Mouse (Mus musculus) hindbrain, embryonic 15.5 days (tissue): ENCODE measurements around the gene Prdx5. TPM values are rescaled to one million over a fixed set of nuclear protein-coding genes. Genes with fewer than 3 reads are reported as not detected.
A peak's percentile ranks its signal among the peaks of the same experiment; 100 is the strongest.

Experiments used
- ATAC-seq: fragments of 200-750 bp; cut with Nextera tagmentation; 2 replicates; pipeline ENCODE4 v1.8.0; 2017; ENCODE audit warnings: low read depth, moderate number of reproducible peaks, moderate TSS enrichment; ENCODE audit not compliant: low FRiP score
- H3K27ac ChIP-seq: fragments of 300-500 bp; sonication (generic); replicated peaks from 2 replicates; pipeline ENCODE4 v1.5.1; 2015; ENCODE audit warnings: mild to moderate bottlenecking, inconsistent platforms
- H3K27me3 ChIP-seq: fragments of 300-500 bp; sonication (generic); 2 replicates; pipeline ENCODE4 v1.6.1; 2015; ENCODE audit warnings: control low read depth, inconsistent platforms
- H3K36me3 ChIP-seq: fragments of 300-500 bp; sonication (generic); 2 replicates; pipeline ENCODE4 v1.6.1; 2015; ENCODE audit warnings: control low read depth, inconsistent platforms
- H3K4me1 ChIP-seq: fragments of 300-500 bp; sonication (generic); replicated peaks from 2 replicates; pipeline ENCODE4 v1.6.1; 2015; ENCODE audit warnings: control low read depth, inconsistent platforms
- H3K4me2 ChIP-seq: fragments of 300-500 bp; sonication (generic); 2 replicates; pipeline ENCODE4 v1.6.1; 2015; ENCODE audit warnings: moderate library complexity, mild to moderate bottlenecking, inconsistent platforms
- H3K4me3 ChIP-seq: fragments of 300-500 bp; sonication (generic); 2 replicates; pipeline ENCODE4 v1.5.1; 2015; ENCODE audit warnings: mild to moderate bottlenecking, inconsistent platforms
- H3K9ac ChIP-seq: fragments of 300-500 bp; sonication (generic); 2 replicates; pipeline ENCODE4 v1.6.1; 2015; ENCODE audit warnings: inconsistent platforms
- H3K9me3 ChIP-seq: fragments of 300-500 bp; sonication (generic); 2 replicates; pipeline ENCODE4 v1.6.1; 2016; ENCODE audit warnings: control low read depth, inconsistent platforms
- whole genome bisulfite sequencing: fragments of 180-500 bp; shearing (Covaris S2); methylation state at CpG from one replicate; pipeline ENCODE4 v1.1.7; 2015; 5-methylcytosine and 5-hydroxymethylcytosine counted together
- polyA plus RNA-seq: library from polyadenylated mRNA; unstranded; fragments of >200 nt; fragmentation: Nextera tagmentation; extraction: Ambion mirVana; gene quantifications from 2 replicates; pipeline ENCODE4 v1.2.1, GENCODE M21; 2015

The Prdx5 gene
- polyA plus RNA-seq, 1 experiment from 2014 or later = 392 TPM

- no peak overlapping the region for H3K27ac ChIP-seq
- ATAC-seq = no peak
- no peaks in the 10 kb centered on the region for H3K27me3 ChIP-seq
- H3K36me3 ChIP-seq = no peaks in the 10 kb centered on the region
- H3K4me2 ChIP-seq = no peak overlapping the region
- no peaks in the 10 kb centered on the region for H3K9me3 ChIP-seq
- peaks cover 31% of the 10 kb centered on the region for H3K4me1 ChIP-seq
- 59% methylated on average over 4 of the region's 4 CpGs for WGBS
- H3K9ac ChIP-seq = no peak overlapping the region
- no peak overlapping the region for H3K4me3 ChIP-seq
These were observed 37.8 kb upstream of the Prdx5 start for GRCm38 (mm10) chr19:6947742-6948141.

GRCm38 (mm10) chr19:6943709-6944108 is 33.8 kb upstream of the Prdx5 start:
- no peak overlapping the region for H3K27ac ChIP-seq
- no peaks in the 10 kb centered on the region for H3K36me3 ChIP-seq
- peak overlapping the region; percentile 17; the same call in 1 of the 2 replicates for H3K4me2 ChIP-seq
- no peaks in the 10 kb centered on the region for H3K27me3 ChIP-seq
- no peak for ATAC-seq
- 94% methylated on average over 6 of the region's 6 CpGs for WGBS
- H3K4me1 ChIP-seq = peaks cover 38% of the 10 kb centered on the region
- H3K4me3 ChIP-seq = no peak overlapping the region
- H3K9me3 ChIP-seq = no peaks in the 10 kb centered on the region
- H3K9ac ChIP-seq = no peak overlapping the region

- Histone ChIP-seq H3K4me3 (peak overlapping the region; percentile 94), H3K27ac (peak overlapping the region; percentile 97), H3K36me3 (no peaks in the 10 kb centered on the region), H3K4me1 (peaks cover 48% of the 10 kb centered on the region), H3K4me2 (peak overlapping the region; percentile 98), H3K9ac (peak overlapping the region; percentile 94), H3K9me3 (no peaks in the 10 kb centered on the region), H3K27me3 (no peaks in the 10 kb centered on the region)
- 29% methylated on average over 5 of the region's 5 CpGs for WGBS
- ATAC-seq = peak; percentile 4; the same call in 1 of the 2 replicates
These were observed 32.9 kb upstream of the Prdx5 start for GRCm38 (mm10) chr19:6942764-6943163.

GRCm38 (mm10) chr19:6942249-6942691 is 32.4 kb upstream of the Prdx5 start, which contains the start of gene Gpr137:
Gpr137 (minus strand) TSS chr19:6942480.
- Histone ChIP-seq H3K4me2 (peak within 1 kb of the TSS; percentile 98), H3K36me3 (no peaks in the 10 kb centered on the region), H3K9me3 (no peaks in the 10 kb centered on the region), H3K9ac (peak within 1 kb of the TSS; percentile 94), H3K4me1 (peaks cover 50% of the 10 kb centered on the region), H3K27me3 (0 out of 2 replicates have a peak, but pooled peaks cover 3% of the 10 kb centered on the region), H3K27ac (peak within 1 kb of the TSS; percentile 97), H3K4me3 (peak within 1 kb of the TSS; percentile 94)
- peak; percentile 82 for ATAC-seq
- WGBS = 0% methylated on average over 27 of the region's 27 CpGs

- no peaks in the 10 kb centered on the region for H3K36me3 ChIP-seq
- peak; percentile 82 for ATAC-seq
- peak within 1 kb of the TSS; percentile 94 for H3K9ac ChIP-seq
- H3K4me2 ChIP-seq = peak within 1 kb of the TSS; percentile 98
- peak within 1 kb of the TSS; percentile 94 for H3K4me3 ChIP-seq
- peak within 1 kb of the TSS; percentile 97 for H3K27ac ChIP-seq
- H3K27me3 ChIP-seq = 0 out of 2 replicates have a peak, but pooled peaks cover 8% of the 10 kb centered on the region
- peaks cover 50% of the 10 kb centered on the region for H3K4me1 ChIP-seq
- no peaks in the 10 kb centered on the region for H3K9me3 ChIP-seq
- under 1% methylated on average over 83 of the region's 83 CpGs for WGBS
These were observed 31.7 kb upstream of the Prdx5 start, which contains the start of gene Bad for GRCm38 (mm10) chr19:6941372-6942248. Bad (plus strand) TSS chr19:6941861.

- Histone ChIP-seq H3K36me3 (no peaks in the 10 kb centered on the region), H3K27me3 (peaks cover 16% of the 10 kb centered on the region; the same call in 1 of the 2 replicates), H3K4me1 (peaks cover 50% of the 10 kb centered on the region), H3K4me3 (peak overlapping the region; percentile 94), H3K9ac (peak overlapping the region; percentile 94), H3K4me2 (peak overlapping the region; percentile 98), H3K27ac (peak overlapping the region; percentile 97), H3K9me3 (no peaks in the 10 kb centered on the region)
- WGBS = 18% methylated on average over 29 of the region's 29 CpGs
- peak; percentile 5 for ATAC-seq
These were observed 30.8 kb upstream of the Prdx5 start for GRCm38 (mm10) chr19:6940396-6941351.

- WGBS = 89% methylated on average over 20 of the region's 20 CpGs
- Histone ChIP-seq H3K4me3 (peak overlapping the region; percentile 94), H3K27ac (no peak overlapping the region), H3K9ac (peak overlapping the region; percentile 94), H3K27me3 (peaks cover 26% of the 10 kb centered on the region; the same call in 1 of the 2 replicates), H3K4me2 (peak overlapping the region; percentile 98), H3K9me3 (no peaks in the 10 kb centered on the region), H3K4me1 (peaks cover 53% of the 10 kb centered on the region), H3K36me3 (no peaks in the 10 kb centered on the region)
- no peak for ATAC-seq
These were observed 29.4 kb upstream of the Prdx5 start for GRCm38 (mm10) chr19:6939106-6940002.

- no peak for ATAC-seq
- Histone ChIP-seq H3K4me2 (peak overlapping the region; percentile 11), H3K4me3 (no peak overlapping the region), H3K4me1 (peaks cover 57% of the 10 kb centered on the region), H3K27ac (no peak overlapping the region), H3K36me3 (no peaks in the 10 kb centered on the region), H3K9me3 (no peaks in the 10 kb centered on the region), H3K27me3 (peaks cover 35% of the 10 kb centered on the region), H3K9ac (no peak overlapping the region)
- 68% methylated on average over 16 of the region's 16 CpGs for WGBS
These were observed 27.9 kb upstream of the Prdx5 start for GRCm38 (mm10) chr19:6937541-6938465.

- Histone ChIP-seq H3K27ac (no peak overlapping the region), H3K9me3 (no peaks in the 10 kb centered on the region), H3K36me3 (no peaks in the 10 kb centered on the region), H3K4me3 (no peak overlapping the region), H3K4me1 (peaks cover 53% of the 10 kb centered on the region), H3K4me2 (no peak overlapping the region), H3K9ac (no peak overlapping the region), H3K27me3 (peaks cover 50% of the 10 kb centered on the region)
- ATAC-seq = no peak
- 18% methylated on average over 3 of the region's 3 CpGs for WGBS
These were observed 26.4 kb upstream of the Prdx5 start for GRCm38 (mm10) chr19:6936299-6936698.
